Mouse (Mus musculus) midbrain, embryonic 11.5 days (tissue): Measurements from ENCODE around the gene Tmem45b. TPM values are rescaled to one million over a fixed set of nuclear protein-coding genes. Genes with fewer than 3 reads are reported as not detected.
"Not testable (repeated sequence)": the region's sequence is repeated elsewhere in the genome, so short reads cannot be mapped to it uniquely, and the experiment has no call there.

Source experiments
- ATAC-seq: fragments of 200-750 bp; cut with Nextera tagmentation; 2 replicates; pipeline ENCODE4 v1.8.0; 2017; ENCODE audit warnings: moderate TSS enrichment, moderate library complexity; ENCODE audit not compliant: low FRiP score
- DNase-seq: peaks from one replicate; pipeline ENCODE4 v3.0.0; 2015; ENCODE audit warnings: low spot score; ENCODE audit errors: missing footprints
- H3K27ac ChIP-seq: fragments of 300-500 bp; sonication (generic); 2 replicates; pipeline ENCODE4 v1.5.1; 2014; ENCODE audit warnings: low read depth, low read length
- H3K27me3 ChIP-seq: fragments of 300-500 bp; sonication (generic); 2 replicates; pipeline ENCODE4 v1.6.1; 2014; ENCODE audit warnings: mild to moderate bottlenecking, low read length, moderate library complexity, mixed read lengths; ENCODE audit not compliant: control insufficient read depth, insufficient read depth
- H3K36me3 ChIP-seq: fragments of 300-500 bp; sonication (generic); 2 replicates; pipeline ENCODE4 v1.6.1; 2014; ENCODE audit warnings: mild to moderate bottlenecking, low read length, moderate library complexity, mixed read lengths; ENCODE audit not compliant: control insufficient read depth, insufficient read depth
- H3K4me1 ChIP-seq: fragments of 300-500 bp; sonication (generic); 2 replicates; pipeline ENCODE4 v1.6.1; 2014; ENCODE audit warnings: low read length; ENCODE audit not compliant: control insufficient read depth, insufficient read depth
- H3K4me2 ChIP-seq: fragments of 300-500 bp; sonication (generic); 2 replicates; pipeline ENCODE4 v1.6.1; 2014; ENCODE audit warnings: mild to moderate bottlenecking, moderate library complexity
- H3K4me3 ChIP-seq: fragments of 300-500 bp; sonication (generic); 2 replicates; pipeline ENCODE4 v1.5.1; 2014; ENCODE audit warnings: low read depth, low read length
- H3K9ac ChIP-seq: fragments of 300-500 bp; sonication (generic); 2 replicates; pipeline ENCODE4 v1.6.1; 2014; ENCODE audit warnings: low read length
- H3K9me3 ChIP-seq: fragments of 300-500 bp; sonication (generic); 2 replicates; pipeline ENCODE4 v1.6.1; 2016; ENCODE audit warnings: low read length; ENCODE audit not compliant: control insufficient read depth
- WGBS: fragments of 180-500 bp; shearing (Covaris S2); extraction: QIAGEN DNeasy Blood & Tissue Kit; methylation state at CpG from one replicate; pipeline ENCODE4 v1.1.7; 2014; 5-methylcytosine and 5-hydroxymethylcytosine counted together
- polyA plus RNA-seq: library from polyadenylated mRNA; unstranded; fragments of >200 nt; fragmentation: Nextera tagmentation; extraction: Ambion mirVana; gene quantifications from 2 replicates; pipeline ENCODE4 v1.2.1, GENCODE M21; 2014

The Tmem45b gene
- polyA plus RNA-seq = 0.11 and 0.34 TPM in 2 replicates

- ATAC-seq = 0 out of 2 replicates have a peak, but pooled peaks have one; percentile 27
- Histone ChIP-seq H3K27ac (no peak within 1 kb of the TSS), H3K4me3 (peak within 1 kb of the TSS; percentile 9; the same call in 1 of the 2 replicates), H3K9me3 (no peaks in the 10 kb centered on the region), H3K36me3 (no peaks in the 10 kb centered on the region), H3K9ac (no peak within 1 kb of the TSS), H3K27me3 (peaks cover 11% of the 10 kb centered on the region), H3K4me1 (no peaks in the 10 kb centered on the region; the same call in 1 of the 2 replicates), H3K4me2 (peak within 1 kb of the TSS; percentile 30)
- DNase-seq = no peak
- WGBS = 9% methylated on average over 33 of the region's 33 CpGs
Measured at GRCm38 (mm10) chr9:31463692-31464474, at the start of gene Tmem45b. Gene Tmem45b (minus strand): TSS chr9:31464462.

- WGBS = 82% methylated on average over 3 of the region's 3 CpGs
- H3K9ac ChIP-seq = no peak overlapping the region
Measured at GRCm38 (mm10) chr9:31508189-31508588, 43.9 kb upstream of the Tmem45b start.

GRCm38 (mm10) chr9:31501221-31501620, 37.0 kb upstream of the Tmem45b start:
- 86% methylated on average over 1 of the region's 1 CpGs for WGBS
- DNase-seq, H3K36me3 ChIP-seq: not testable (repeated sequence)

More at GRCm38 (mm10) chr9:31508189-31508588, 43.9 kb upstream of the Tmem45b start:
- H3K4me3 ChIP-seq = no peak overlapping the region
- no peaks in the 10 kb centered on the region for H3K27me3 ChIP-seq
- DNase-seq (no peak), ATAC-seq (no peak)
- H3K4me1 ChIP-seq = no peaks in the 10 kb centered on the region
- H3K36me3 ChIP-seq = no peaks in the 10 kb centered on the region
- no peak overlapping the region for H3K27ac ChIP-seq
- H3K9me3 ChIP-seq = no peaks in the 10 kb centered on the region
- H3K4me2 ChIP-seq = no peak overlapping the region

GRCm38 (mm10) chr9:31463190-31463589, 1.1 kb downstream of the Tmem45b start:
- no peaks in the 10 kb centered on the region for H3K9me3 ChIP-seq
- no peak overlapping the region for H3K9ac ChIP-seq
- no peak overlapping the region for H3K4me3 ChIP-seq
- H3K4me1 ChIP-seq = no peaks in the 10 kb centered on the region; the same call in 1 of the 2 replicates
- no peak for ATAC-seq
- H3K27me3 ChIP-seq = peaks cover 11% of the 10 kb centered on the region
- no peaks in the 10 kb centered on the region for H3K36me3 ChIP-seq
- DNase-seq = no peak
- WGBS = 49% methylated on average over 9 of the region's 9 CpGs
- H3K4me2 ChIP-seq = no peak overlapping the region
- no peak overlapping the region for H3K27ac ChIP-seq

More at GRCm38 (mm10) chr9:31501221-31501620, 37.0 kb upstream of the Tmem45b start:
- H3K9me3 ChIP-seq, ATAC-seq, H3K27me3 ChIP-seq, H3K27ac ChIP-seq, H3K4me3 ChIP-seq, H3K4me1 ChIP-seq, H3K4me2 ChIP-seq, H3K9ac ChIP-seq: not testable (repeated sequence)

GRCm38 (mm10) chr9:31454356-31454755, 9.9 kb downstream of the Tmem45b start:
- H3K4me3 ChIP-seq = no peak overlapping the region
- H3K4me1 ChIP-seq = no peaks in the 10 kb centered on the region
- H3K9ac ChIP-seq = no peak overlapping the region
- H3K4me2 ChIP-seq = no peak overlapping the region
- no peaks in the 10 kb centered on the region for H3K9me3 ChIP-seq
- no peaks in the 10 kb centered on the region for H3K36me3 ChIP-seq
- H3K27me3 ChIP-seq = no peaks in the 10 kb centered on the region
- no peak overlapping the region for H3K27ac ChIP-seq
- no peak for DNase-seq
- 60% methylated on average over 1 of the region's 1 CpGs for WGBS
- ATAC-seq = no peak

GRCm38 (mm10) chr9:31452166-31452565, 12.1 kb downstream of the Tmem45b start:
- no peak for ATAC-seq

GRCm38 (mm10) chr9:31449145-31449772, 15.0 kb downstream of the Tmem45b start:
- no peak for DNase-seq
- Histone ChIP-seq H3K9me3 (no peaks in the 10 kb centered on the region), H3K4me3 (no peak overlapping the region), H3K4me2 (no peak overlapping the region), H3K36me3 (no peaks in the 10 kb centered on the region), H3K27ac (no peak overlapping the region), H3K27me3 (no peaks in the 10 kb centered on the region), H3K4me1 (no peaks in the 10 kb centered on the region), H3K9ac (no peak overlapping the region)
- 89% methylated on average over 7 of the region's 7 CpGs for WGBS
- ATAC-seq = no peak

More at GRCm38 (mm10) chr9:31452166-31452565, 12.1 kb downstream of the Tmem45b start:
- H3K36me3 ChIP-seq = no peaks in the 10 kb centered on the region
- no peak for DNase-seq
- no peaks in the 10 kb centered on the region for H3K27me3 ChIP-seq
- no peak overlapping the region for H3K27ac ChIP-seq
- H3K9me3 ChIP-seq = no peaks in the 10 kb centered on the region
- 80% methylated on average over 10 of the region's 10 CpGs for WGBS
- H3K4me1 ChIP-seq = no peaks in the 10 kb centered on the region
- H3K4me2 ChIP-seq = no peak overlapping the region
- no peak overlapping the region for H3K9ac ChIP-seq
- no peak overlapping the region for H3K4me3 ChIP-seq

- ATAC-seq (no peak), DNase-seq (no peak)
- Histone ChIP-seq H3K9me3 (no peaks in the 10 kb centered on the region), H3K36me3 (no peaks in the 10 kb centered on the region), H3K27me3 (no peaks in the 10 kb centered on the region), H3K4me1 (no peaks in the 10 kb centered on the region), H3K4me3 (no peak overlapping the region), H3K27ac (no peak overlapping the region), H3K4me2 (no peak overlapping the region), H3K9ac (no peak overlapping the region)
- 83% methylated on average over 8 of the region's 8 CpGs for WGBS
Measured at GRCm38 (mm10) chr9:31444236-31444635, 20.0 kb downstream of the Tmem45b start.

- 80% methylated on average over 3 of the region's 3 CpGs for WGBS
- Histone ChIP-seq H3K9ac (no peak overlapping the region), H3K9me3 (no peaks in the 10 kb centered on the region), H3K4me1 (no peaks in the 10 kb centered on the region), H3K27ac (no peak overlapping the region), H3K4me3 (no peak overlapping the region), H3K27me3 (no peaks in the 10 kb centered on the region), H3K4me2 (no peak overlapping the region), H3K36me3 (no peaks in the 10 kb centered on the region)
- no peak for ATAC-seq
- DNase-seq = no peak
Measured at GRCm38 (mm10) chr9:31441487-31441886, 22.8 kb downstream of the Tmem45b start.
